Mouse (Mus musculus): ENCODE measurements around the gene Nat8f6.
"Not testable (repeated sequence)": the region's sequence is repeated elsewhere in the genome, so short reads cannot be mapped to it uniquely, and the experiment has no call there.

Gene Nat8f6

DNA sequence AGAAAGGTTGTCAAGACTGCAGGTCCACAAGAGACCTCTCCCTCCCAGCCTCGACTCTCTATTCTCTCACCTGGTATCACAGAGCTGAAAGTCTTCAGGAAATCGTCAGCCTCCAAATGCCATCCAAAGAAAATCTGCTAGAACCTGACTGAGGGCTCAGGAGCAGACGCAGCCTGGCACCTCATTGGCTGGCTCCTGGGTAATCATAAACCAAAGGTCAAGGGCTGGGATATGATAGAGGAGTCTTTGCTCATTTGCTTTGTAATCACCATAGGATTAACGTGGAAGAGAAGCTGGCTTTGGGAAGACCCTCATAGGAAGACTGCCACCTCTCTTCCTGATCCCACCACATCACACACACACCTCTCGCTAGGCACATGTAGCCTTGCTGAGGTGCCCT lies at the start of gene Nat8f6, which contains the start of gene Nat8f5:
Gene Nat8f6, minus strand, starts transcription at position 118 of the 400 bp plus-strand sequence.
Gene Nat8f5, minus strand, starts transcription at position 136 of the 400 bp plus-strand sequence.
- DNase-seq (ENCODE audit: low spot score) = no peak

DNA sequence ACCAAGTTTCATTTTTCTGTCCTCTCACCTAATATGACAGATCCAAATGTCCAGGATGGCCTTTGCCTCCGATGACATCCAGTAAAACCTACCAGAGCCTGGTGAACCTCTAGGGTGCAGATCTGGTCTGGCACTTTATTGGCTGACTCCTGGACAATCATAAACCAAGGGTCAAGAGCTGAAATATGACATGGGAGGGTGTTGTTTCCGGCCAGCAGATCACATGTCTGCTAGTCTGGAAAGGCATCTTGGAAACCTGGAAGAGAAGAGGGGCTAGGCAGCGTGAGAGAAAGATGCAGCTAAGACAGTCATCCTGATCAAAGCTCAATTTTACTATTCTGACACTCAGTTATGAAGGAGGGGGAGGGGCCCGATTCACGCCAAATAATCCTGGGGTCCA lies 48.3 kb upstream of the Nat8f6 start, which contains the start of gene Nat8f2:
Gene Nat8f2, minus strand, starts transcription at position 153 of the 400 bp plus-strand sequence.
- DNase-seq (ENCODE audit: low spot score) = not testable (repeated sequence)

DNA sequence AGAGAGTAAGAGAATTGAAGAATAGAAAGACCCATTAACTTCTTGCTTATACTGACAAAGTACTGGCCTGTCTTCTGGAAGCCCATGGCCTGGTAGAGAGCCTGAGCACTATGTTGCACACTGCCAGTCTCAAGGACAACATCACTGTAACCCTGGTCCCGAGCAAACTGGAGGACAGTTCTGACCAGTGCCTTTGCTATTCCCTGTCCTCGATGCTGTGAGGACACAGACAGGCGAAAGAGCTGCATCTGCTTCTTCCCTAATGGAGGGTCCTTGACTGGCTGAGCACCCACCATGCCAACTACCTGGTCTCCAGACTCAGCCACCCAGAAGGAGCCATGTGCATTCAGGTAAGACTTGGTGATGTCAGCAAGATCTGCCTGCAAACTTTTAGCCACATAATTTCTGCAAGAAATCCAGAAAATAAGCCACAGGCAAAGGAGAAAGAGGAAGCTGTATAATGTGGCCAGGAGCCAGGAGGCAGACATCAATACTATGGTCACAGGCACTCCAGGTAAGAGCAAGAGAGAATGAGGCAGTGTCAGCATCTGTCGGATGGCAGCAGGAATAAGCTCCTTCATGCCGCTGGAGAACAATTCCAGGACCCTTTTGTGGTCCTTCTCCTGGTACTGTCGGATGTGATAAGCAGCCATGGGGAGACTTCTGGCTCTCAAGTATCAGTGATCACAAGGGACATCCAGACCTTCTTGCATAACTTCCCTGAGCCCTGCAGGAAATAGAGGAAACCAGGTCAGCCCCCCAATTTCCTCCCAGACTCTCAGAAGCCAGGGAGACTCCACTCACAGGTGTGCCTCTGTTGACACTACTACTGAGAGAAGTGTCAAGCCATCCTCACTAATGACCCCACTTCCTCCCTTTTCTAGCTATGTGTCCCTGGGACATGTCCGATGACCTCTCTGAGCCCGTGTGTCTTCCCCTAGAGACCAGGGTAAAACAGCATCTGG lies 47.3 kb upstream of the Nat8f6 start:
- no peak for DNase-seq (ENCODE audit: low spot score)

DNA sequence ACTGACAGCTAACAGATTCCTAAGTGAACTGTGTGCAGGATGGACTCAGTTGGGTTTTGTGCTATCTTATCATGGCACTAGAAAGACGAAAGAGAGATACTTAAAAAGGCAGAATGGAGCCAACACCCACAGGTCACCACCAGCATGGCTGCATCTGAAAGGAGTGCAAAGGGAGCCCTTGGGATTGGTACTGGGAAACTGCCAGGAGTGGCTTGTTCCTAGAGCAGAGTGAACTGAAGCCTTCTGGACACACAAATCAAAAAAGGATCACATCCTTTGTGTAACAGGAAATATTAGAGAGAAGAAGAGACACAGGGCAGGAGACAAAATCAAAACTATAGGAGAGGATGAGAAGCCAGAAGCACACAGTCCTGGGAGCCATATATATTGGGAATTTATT lies 46.2 kb upstream of the Nat8f6 start:
- DNase-seq (ENCODE audit: low spot score) = not testable (repeated sequence)

DNA sequence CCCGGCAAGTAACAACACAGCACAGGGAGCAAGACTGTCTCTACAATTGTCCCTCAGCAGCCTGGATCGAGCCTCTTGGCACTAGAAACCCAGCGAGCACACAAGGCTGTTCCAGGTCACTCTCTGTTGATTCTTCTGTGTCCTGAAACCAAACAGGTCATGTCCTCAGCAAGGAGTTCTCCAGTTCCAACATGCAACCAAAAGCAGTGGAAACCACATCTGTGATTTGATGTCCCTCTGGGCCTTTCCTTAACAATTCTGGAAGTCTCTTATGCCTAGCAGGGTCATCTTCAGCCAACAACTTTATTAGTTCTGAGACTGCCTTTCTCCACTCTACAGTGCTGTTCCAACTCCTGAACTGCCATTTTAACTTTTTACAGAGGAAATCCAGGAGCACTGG lies 45.4 kb upstream of the Nat8f6 start:
- not testable (repeated sequence) for DNase-seq (ENCODE audit: low spot score)

DNA sequence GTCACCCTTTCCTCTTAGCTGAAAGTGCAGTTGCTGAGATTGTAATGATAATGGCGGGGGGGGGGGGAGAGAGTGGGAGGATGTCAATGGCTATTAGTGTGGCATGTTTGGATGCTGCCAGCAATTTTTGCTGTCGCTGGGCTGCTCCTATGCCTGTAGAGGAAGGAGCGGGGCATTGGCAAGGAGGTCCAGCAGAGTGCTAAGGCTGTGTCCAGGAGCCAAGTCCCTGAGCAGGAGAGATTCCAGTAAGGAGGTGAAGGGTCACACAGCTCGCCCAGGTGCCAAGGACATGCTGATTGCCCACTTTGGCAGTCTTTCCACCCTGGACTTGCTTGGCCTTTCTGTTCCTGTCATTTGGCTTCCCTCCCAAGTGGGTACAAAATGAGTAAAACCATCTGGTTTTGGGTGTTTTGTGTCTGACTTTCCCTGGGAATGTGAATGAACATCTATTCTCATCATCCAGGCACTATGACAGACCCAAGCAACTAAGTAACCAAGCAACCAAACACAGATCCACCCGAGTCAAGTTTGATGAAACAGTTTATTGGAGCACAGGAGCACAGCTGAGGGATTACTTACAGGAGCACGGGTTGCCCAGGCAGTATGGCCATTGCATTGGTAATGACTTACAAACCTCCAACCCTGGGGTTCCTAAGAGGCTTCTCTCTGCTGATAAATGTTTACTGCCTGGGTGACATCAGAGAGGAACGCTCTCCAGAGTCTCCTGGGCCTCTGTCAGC lies 44.3 kb upstream of the Nat8f6 start:
- not testable (repeated sequence) for DNase-seq (ENCODE audit: low spot score)

DNA sequence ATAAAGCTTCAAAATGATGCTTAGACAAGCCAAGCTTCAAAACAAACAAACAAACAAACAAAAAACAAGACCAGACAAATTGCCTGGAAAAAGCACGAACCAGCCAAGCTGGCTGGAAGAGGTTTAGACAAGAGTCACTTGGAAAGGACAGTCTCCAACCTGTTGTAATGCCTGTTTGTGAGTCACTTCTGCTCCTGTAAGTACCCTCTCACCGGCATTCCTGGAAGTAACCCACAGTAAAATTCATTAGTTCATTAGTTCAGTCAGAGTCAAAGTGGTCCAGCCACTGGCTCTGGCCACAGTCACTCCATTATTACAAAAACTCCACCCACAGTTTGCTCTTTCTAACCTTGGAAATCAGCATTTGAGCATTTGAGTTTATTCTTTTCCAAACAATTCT lies 43.1 kb upstream of the Nat8f6 start:
- no peak for DNase-seq (ENCODE audit: low spot score)

DNA sequence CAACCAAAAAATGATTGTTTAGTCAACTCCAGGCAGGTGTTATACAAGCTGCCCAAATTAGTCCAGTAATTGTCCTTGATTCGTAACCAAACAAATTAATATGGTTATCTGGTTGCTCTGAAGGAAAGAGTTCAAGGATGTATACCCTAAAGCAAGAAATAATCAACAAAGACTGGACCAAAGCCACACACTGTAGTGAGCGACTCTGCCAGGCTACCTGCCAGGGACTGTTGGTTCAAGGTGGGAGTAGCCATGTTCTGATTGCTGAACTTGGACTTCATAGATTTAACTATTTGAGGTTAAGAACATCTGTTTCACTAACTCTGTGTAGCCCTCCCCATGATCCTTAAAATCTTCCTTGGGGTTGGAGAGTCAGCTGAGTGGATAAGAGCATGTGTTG lies 42.4 kb upstream of the Nat8f6 start:
- no peak for DNase-seq (ENCODE audit: low spot score)

DNA sequence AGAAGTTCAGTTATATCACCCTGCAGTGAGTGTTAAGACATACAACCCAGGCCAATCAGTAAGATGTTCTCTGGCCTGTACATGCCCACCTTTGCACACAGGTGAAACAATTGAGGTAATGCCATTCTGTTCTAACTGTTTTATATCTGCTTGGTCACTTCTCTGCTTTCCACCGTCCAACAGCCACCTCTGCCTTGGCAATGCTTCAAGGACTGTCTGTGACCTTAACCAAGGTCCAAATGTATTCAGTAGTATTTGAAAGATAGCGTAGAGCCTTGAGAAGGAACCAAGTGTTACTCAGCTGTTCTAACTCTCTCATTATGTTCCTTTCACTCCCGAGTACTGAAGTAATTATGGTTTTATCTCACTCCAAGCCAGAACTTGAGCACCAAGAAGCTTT lies 41.8 kb upstream of the Nat8f6 start:
- DNase-seq (ENCODE audit: low spot score) = no peak

DNA sequence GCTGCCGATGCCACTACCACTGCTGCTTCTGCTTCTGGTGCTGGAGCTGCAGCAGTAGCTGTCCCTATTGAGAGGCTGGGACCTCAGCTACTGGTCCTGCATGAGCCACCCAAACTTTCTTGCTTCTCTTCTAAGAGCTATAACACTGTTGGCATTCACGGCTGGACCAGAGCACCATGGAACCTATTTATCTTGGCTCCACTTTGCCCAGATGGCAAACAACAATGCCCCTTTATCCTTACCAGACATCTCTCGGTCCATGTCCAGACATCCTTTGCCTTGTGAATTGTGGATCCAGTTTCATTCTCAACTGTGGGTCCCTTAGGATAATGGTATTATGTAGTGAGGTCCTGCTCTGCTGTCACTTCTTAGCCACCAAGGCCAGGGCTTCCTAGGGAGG lies 40.5 kb upstream of the Nat8f6 start:
- DNase-seq (ENCODE audit: low spot score) = no peak

DNA sequence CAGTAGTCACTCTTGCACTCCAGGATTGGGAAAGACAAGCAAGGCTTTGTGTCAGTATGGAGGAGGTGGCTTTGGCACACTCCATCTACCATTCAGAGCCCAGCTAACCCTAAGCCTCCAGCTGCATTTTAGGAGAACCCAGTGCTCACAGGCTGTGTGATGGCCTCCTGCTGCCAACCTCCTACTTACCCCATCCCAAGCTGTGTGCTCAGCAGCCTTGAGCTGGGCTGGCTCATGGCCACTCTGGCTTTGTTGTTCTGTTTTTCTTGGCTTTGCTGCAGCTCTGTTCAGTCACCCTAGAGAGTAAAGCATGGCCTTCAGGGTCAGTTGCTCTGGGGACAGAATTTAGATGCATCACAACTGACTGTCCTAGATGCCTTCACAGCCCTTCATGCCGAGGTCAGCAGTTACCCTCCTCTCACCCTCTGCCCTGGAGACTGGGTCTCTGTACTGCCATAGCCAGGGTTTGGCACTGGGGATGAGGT lies 35.5 kb upstream of the Nat8f6 start:
- DNase-seq (ENCODE audit: low spot score) = peak; percentile 20

DNA sequence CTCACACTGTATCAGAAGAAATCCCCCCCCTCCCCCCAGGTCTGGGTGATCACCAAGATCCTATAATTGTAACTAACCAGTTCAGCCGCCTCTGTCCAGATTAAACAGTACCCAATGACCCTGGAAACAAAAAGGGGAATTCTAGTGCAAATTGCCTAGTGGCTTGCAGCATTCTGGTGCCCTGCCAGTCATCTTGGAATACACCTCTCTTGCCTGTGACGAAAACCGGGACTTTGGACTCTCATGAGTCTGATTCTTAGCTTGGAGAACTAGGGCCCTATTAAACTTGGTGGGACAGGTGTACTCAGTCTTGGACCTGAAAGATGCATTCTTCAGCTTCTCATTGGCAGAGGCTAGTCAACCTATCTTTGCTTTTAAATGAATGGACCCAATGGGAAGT lies 32.7 kb upstream of the Nat8f6 start:
- DNase-seq (ENCODE audit: low spot score) = no peak

DNA sequence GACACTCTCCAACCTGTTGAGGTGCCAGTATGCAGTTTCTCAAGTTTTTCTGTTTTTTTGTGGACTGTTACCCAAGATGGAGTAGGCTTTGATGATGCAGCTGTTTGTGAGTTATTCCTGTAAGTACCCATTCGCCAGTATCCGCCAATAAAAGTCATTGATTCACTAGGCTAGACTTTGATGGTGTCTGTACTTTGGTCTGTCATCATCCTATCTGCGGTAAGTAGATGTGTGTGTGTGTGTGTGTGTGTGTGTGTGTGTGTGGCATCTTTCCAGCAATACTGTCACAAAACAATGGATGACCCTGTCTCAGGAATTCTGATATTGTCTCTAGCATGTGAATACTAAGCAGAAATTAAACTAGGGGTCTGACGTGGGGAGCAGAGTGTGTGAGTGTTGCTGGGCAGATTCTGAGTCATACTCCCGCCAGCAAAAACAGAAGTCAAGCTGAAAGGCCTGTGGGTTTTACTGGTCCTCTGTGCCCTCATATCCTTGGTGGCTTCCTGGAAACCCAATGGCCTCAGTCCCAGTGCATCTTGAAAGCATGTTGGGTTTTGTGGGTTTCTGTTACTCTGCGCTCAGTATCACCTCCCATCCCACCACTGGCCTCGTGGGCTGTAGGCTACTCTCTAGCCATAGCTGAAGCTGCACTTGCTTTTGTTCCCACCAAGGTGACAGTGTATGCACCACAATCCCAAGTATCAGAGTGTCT lies 30.5 kb upstream of the Nat8f6 start:
- no peak for DNase-seq (ENCODE audit: low spot score)

DNA sequence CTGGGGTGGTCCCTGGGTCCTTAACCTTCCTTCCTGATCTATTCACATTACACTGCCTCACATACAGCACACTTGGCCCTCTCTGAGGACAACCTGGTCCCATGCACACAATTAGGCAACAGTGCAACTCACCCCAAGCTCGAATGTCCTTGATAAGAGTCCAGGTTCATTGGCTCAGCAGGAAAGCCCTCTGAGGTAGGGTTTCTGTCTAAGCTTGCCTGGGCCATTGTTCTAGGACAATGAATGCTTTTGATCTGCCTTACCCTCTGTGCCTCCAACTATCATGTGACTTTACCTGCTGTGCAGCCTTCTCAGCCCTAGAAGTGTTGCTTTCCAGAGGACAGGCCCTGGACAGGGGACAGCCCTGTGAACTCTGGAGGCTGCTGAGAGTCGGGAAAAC lies 28.5 kb upstream of the Nat8f6 start:
- DNase-seq (ENCODE audit: low spot score) = no peak

DNA sequence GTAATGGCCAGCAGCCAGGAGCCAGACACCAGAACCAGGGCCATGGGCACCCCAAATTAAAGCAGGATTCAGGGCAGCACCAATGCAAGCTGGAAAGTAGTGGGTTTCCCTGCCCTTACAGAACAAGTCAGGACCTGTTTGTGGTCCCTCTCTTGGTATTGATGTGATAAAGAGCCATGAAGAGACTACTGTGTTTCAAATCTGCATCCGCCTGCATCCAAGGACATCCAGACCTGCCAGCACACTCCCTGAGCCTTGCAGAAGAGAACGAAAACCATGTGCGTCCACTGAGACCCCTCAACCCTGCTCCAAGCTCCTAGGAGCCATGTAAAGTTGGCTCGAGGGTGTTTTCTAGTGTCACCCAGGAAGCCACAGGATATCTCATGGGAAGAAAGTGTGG lies 27.4 kb upstream of the Nat8f6 start:
- no peak for DNase-seq (ENCODE audit: low spot score)

DNA sequence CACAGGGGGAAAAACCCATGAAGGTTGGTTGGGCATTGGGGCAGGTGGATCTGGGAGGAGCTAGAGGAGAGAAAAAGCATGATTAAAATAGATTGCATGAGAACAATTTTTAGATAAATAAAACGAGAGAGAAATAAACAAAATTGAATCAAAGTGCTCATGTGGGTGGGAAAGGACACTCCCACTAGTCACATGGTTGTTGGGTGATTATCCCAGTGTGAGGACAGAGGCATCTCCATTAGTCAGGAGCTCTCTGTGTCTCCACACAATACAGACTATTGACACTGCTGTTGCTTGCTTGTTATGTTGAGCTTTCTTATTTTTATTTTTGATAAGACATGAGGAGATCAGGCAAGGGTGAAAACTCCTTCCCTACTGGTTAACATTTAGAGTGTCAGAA lies 26.2 kb upstream of the Nat8f6 start:
- no peak for DNase-seq (ENCODE audit: low spot score)

DNA sequence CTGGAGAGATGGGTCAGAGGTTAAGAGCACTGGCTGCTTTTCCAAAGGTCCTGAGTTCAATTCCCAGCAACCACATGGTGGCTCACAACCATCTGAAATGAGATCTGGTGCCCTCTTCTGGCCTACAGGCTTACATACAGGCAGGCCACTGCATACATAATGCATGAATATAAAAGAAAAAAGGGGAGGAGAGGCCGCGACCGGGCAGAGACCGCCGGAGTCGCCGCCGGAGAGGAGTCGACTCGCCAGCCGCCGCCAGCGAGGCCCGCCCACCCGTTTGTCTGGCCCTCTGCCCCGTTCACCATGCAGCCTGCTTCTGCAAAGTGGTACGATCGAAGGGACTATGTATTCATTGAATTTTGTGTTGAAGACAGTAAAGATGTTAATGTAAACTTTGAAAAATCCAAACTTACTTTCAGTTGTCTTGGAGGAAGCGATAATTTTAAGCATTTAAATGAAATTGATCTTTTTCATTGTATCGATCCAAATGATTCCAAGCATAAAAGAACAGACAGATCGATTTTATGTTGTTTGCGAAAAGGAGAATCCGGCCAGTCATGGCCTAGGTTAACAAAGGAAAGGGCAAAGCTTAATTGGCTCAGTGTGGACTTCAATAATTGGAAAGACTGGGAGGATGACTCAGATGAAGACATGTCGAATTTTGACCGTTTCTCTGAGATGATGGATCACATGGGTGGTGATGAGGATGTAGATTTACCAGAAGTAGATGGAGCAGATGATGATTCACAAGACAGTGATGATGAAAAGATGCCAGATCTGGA lies 23.1 kb upstream of the Nat8f6 start:
- DNase-seq (ENCODE audit: low spot score) = not testable (repeated sequence)

DNA sequence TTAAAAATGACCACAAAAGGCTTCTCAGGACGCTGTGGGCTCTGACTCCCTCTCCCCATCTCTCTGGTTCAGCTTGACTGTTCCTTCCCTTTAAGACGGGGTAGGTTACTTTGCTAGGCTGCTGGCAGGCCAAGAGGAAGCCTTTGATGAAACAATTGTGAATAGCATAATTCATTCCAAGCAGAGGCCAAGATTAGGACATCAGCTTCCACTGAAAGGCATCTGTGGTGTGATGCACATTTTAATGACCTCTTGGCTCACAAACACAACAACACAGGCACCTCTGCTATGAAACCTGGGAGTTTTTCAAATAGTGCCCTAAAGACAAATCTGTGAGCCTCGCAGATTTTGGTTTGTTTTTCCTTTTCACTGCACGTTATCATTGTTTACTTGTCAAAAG lies 19.2 kb upstream of the Nat8f6 start:
- DNase-seq (ENCODE audit: low spot score) = no peak

DNA sequence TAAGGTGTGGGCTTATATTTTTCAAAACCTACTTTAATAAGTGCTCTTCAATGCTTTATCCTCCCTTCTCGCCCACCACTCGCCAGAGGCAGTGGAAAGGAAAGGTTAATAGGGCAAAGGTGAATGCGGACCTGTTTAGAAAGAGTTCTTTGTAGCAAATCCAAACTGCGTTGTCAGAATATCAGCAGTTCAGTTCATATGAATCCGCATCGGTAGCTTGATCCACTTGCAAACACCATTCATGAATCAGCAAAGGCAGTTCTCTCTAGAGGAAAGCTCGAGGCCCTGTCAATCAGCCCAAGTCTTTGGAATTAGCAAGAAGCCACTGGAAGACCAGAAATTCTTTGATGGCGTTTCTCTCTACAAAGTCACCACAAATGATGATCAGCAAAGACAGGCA lies 17.9 kb upstream of the Nat8f6 start:
- no peak for DNase-seq (ENCODE audit: low spot score)

DNA sequence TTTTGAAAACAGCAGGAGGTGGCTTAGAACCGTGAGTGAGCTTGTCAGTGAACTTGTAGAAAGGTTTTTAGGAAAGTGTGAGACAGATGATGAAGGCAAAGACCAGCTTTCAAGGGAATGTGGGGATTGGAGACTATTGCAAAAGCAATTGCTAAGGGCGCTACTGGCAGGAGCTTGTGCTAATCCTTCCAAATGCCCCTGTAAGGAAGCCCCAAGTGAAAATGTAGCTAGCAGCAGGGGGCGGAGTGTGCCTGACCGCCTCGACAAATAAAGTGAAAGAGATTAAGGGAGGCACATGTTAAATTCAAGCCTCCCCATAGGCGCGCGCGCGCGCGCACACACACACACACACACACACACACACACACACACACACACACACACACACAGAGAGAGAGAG lies 16.6 kb upstream of the Nat8f6 start:
- DNase-seq (ENCODE audit: low spot score) = peak; percentile 15

DNA sequence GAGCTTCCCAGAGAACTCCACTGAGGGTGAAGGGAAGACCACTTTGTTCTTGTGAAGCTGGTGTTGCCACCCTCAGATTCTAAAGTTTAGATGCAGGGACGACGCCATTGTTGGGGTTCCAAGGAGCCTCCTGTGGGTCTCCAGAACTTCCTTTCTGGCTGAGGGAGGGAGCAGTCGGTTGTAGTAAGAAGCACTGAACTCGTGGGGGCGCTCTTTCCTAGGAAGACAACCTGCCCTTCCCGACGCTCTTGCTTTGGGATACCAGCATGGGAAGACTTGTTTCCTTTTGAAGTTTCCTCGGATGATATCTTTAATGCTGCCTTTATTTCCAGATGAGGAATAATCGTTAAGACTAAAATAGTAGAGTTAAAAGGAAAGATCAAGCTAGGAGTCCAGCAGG lies 16.1 kb upstream of the Nat8f6 start:
- peak; percentile 51 for DNase-seq (ENCODE audit: low spot score)
